ENCODE assay signal across 9 mouse cellular contexts in the genomic region with DNA sequence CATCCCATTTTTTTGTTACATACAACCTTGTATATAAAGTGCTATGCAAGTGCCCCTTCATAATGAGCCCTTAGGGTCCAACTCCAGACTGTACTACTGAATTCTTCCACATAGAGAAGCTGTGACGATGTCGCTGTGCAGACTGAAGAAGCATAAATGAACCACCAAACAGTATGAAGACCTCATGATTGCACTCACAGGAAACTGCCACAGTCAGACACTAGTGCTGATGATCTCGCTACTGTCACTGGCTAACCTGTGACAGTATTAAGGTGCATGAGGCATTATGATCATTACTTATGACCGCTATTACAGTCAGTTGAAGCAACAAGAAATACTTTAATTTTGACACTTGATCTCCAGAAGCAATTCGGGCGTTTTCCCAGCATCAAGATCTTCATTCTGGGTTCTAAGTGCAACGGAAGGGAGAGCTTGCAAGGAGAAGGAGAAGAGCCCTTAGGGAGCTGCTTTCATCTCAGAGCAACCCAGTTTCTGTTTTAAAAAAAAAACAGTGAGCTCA. TPM values are rescaled to one million over a fixed set of nuclear protein-coding genes. Genes with fewer than 3 reads are reported as not detected.
DNase-seq lines count a peak whose midpoint lies in the region; ATAC-seq and TF ChIP-seq lines count a peak whose summit lies in the region.
"Had no signal": no experiment of that assay in that cellular context is flagged by ENCODE, and none has a peak within 500 bp of the region (broad histone marks: within the 10 kb centered on the region; RNA-seq: fewer than 3 reads in every experiment).

No protein-coding gene starts in this region.

- TF ChIP-seq POLR2A in heart, adult 2 months (IDR thresholded peaks at IDR 0.05; ENCODE audit: insufficient read depth, low read depth, low read length), result no peak

- intact Hi-C loops in heart, adult 2 months (cut with DNase I), result loop anchor here (5.0 kb wide), 1 partner anchor 89 kb away; no protein-coding TSS in a partner anchor

- no peaks in the 10 kb centered on the region for H3K27me3 ChIP-seq in heart, adult 2 months (ENCODE audit: control insufficient read depth, insufficient read depth, low read length)
- H3K27me3 ChIP-seq in midbrain, embryonic 15.5 days (replicated peaks), result no peaks in the 10 kb centered on the region
- H3K27me3 ChIP-seq: limb, embryonic 15.5 days had no signal

- no peak for DNase-seq in heart, adult 2 months
- DNase-seq in heart, adult 8-10 months (ENCODE audit: low spot score), result no peak
- DNase-seq in layer of hippocampus, adult 2 months (ENCODE audit: low spot score in 2 of 2), result no peak
- DNase-seq in layer of hippocampus, adult 11-12 months (ENCODE audit: low spot score), result no peak
- no peak for DNase-seq in thymus, postnatal 36 days

- no peaks in the 10 kb centered on the region for H3K9me3 ChIP-seq in midbrain, embryonic 15.5 days
- H3K9me3 ChIP-seq: limb, embryonic 15.5 days had no signal

- H3K27ac ChIP-seq in heart, adult 2 months, result peak overlapping the region; percentile 100
- peak overlapping the region; percentile 18; the same call in 1 of the 2 replicates for H3K27ac ChIP-seq in layer of hippocampus, adult 2 months
- H3K27ac ChIP-seq in brown adipose tissue, adult 24 weeks (replicated peaks; ENCODE audit: low read depth, low read length), result peak overlapping the region; percentile 88; the same call in 1 of the 2 replicates
- H3K27ac ChIP-seq in midbrain, embryonic 15.5 days, result peak overlapping the region; percentile 31

- ATAC-seq in midbrain, embryonic 15.5 days (replicated peaks), result no peak
- ATAC-seq in inflammation-experienced regulatory T-cells, adult 6 months, result no peak

- 0 out of 2 replicates have a peak overlapping the region, but pooled peaks have one; percentile 1 for H3K4me2 ChIP-seq in midbrain, embryonic 15.5 days
- H3K4me2 ChIP-seq: limb, embryonic 15.5 days had no signal

- no peak overlapping the region for H3K9ac ChIP-seq in heart, adult 2 months (ENCODE audit: low read depth, low read length)
- H3K9ac ChIP-seq in midbrain, embryonic 15.5 days, result no peak overlapping the region
- H3K9ac ChIP-seq: limb, embryonic 15.5 days had no signal

- H3K4me1 ChIP-seq in heart, adult 2 months (ENCODE audit: control insufficient read depth, insufficient read depth, low read length), result peaks cover 19% of the 10 kb centered on the region
- peaks cover 34% of the 10 kb centered on the region for H3K4me1 ChIP-seq in brown adipose tissue, adult 24 weeks (ENCODE audit: control insufficient read depth, insufficient read depth, insufficient read length, low read length)
- H3K4me1 ChIP-seq in midbrain, embryonic 15.5 days, result peaks cover 65% of the 10 kb centered on the region

- no peak for TF ChIP-seq CTCF in heart, adult 2 months (IDR thresholded peaks at IDR 0.05)
- no peak for TF ChIP-seq CTCF in layer of hippocampus, adult 2 months (conservative IDR thresholded peaks at IDR 0.05)

- no peak for TF ChIP-seq EP300 in heart, adult 2 months (IDR thresholded peaks at IDR 0.05; ENCODE audit: insufficient read depth, low read depth, low read length)

- peaks cover 3% of the 10 kb centered on the region; the same call in 1 of the 2 replicates for H3K36me3 ChIP-seq in heart, adult 2 months (ENCODE audit: control insufficient read depth, insufficient read depth, low read length)
- no peaks in the 10 kb centered on the region for H3K36me3 ChIP-seq in midbrain, embryonic 15.5 days (replicated peaks)

- WGBS in heart, adult 2 months, result 79% methylated on average over 7 of the region's 7 CpGs
- 53% methylated on average over 7 of the region's 7 CpGs for WGBS in midbrain, embryonic 15.5 days

- peaks cover 8% of the 10 kb centered on the region for H3K79me2 ChIP-seq in heart, adult 2 months (replicated peaks; ENCODE audit: control insufficient read depth, insufficient read depth, low read length)

- H3K4me3 ChIP-seq in heart, adult 2 months, result no peak overlapping the region
- H3K4me3 ChIP-seq in layer of hippocampus, adult 2 months, result no peak overlapping the region
- no peak overlapping the region for H3K4me3 ChIP-seq in brown adipose tissue, adult 24 weeks (ENCODE audit: insufficient read depth, low read depth, low read length)
- no peak overlapping the region for H3K4me3 ChIP-seq in midbrain, embryonic 15.5 days
- H3K4me3 ChIP-seq: limb, embryonic 15.5 days had no signal

RNA-seq across cellular contexts. Expression of a gene that starts 1.9 kb away (rescaled TPM):
- 10 to 100 TPM; 32.6 to 36.9 TPM for total RNA-seq in heart, adult 2 months (2021)
- 15.6 and 20.1 TPM in 2 replicates for polyA plus RNA-seq in heart, adult 2 months (2012; rRNA removed)
- 10 to 100 TPM; 26.2 to 30.4 (median 27.8) TPM for total RNA-seq in heart, adult 8-10 months (2022)
- 10 to 100 TPM; 69.8 to 70.2 TPM for total RNA-seq in layer of hippocampus, adult 2 months (2021)
- polyA plus RNA-seq in brown adipose tissue, adult 24 weeks (2012; ENCODE audit: insufficient read depth, insufficient read length, missing spikeins), result 7.1 and 23.0 TPM in 2 replicates
- polyA plus RNA-seq in midbrain, embryonic 15.5 days (2015; fragmentation: Nextera tagmentation; extraction: Ambion mirVana), result 94.3 and 98.5 TPM in 2 replicates
- 10 to 100 TPM in 1 of 3 experiments, 1 to 10 TPM in 2; 8.0 to 14.6 (median 9.4) TPM for polyA plus RNA-seq in inflammation-experienced regulatory T-cells, adult 6 months (2017; shearing (Covaris generic))

Comparison
In these comparisons a context has a peak if more than half of its experiments do, and no peak if none do; other contexts are left out.
1. H3K27ac ChIP-seq: peak in every context shown above with its lines; median percentile 100 in heart, adult 2 months; 88 in brown adipose tissue, adult 24 weeks; 31 in midbrain, embryonic 15.5 days; 18 in layer of hippocampus, adult 2 months.